8 mouse cellular contexts compared by ENCODE assay signal in the genomic region with DNA sequence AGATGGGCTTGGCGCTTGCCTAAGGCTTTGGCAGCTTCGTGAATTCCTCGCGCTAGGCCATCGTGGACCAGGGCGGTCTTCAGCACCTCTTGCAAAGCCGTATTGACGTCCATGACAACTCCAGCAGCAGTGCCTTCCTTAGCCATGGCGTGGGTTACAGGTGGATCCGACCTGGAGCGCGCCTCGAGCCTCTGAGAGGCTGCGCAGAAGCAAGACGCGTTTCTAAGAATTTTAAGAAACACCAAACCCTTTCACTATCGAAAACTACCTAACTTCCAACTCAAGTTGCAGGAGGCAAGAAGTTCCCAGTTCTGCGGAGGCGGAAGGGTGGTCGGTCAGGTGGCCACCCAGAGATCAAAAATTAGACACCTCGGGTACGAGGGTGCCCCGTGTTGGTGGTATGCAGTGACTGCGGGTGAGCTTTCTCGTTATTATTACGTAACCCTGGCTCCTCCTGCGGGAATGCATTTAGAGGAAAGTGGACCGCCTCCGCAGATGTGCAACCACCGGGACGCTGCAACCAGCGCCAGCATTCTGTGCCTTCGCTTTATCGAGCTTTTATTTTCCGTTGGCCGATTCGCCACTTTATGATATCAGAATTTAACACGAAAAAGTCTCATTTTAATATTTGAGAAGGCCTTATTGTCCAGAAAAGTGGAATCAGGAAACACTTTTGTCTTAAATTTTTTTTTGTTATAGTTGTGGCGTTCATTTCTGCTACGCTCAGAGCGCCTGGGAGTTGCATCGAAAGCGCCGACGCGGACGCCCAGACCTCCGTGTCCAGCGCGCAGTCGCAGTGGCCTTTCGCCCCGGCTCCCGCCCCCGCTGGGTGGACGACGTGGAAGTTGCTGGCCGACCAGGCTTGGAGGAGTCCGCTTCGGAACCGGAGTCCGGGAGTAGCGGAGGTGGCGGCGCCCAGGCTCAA. TPM values are rescaled to one million over a fixed set of nuclear protein-coding genes. Genes with fewer than 3 reads are reported as not detected.
A peak's percentile ranks its signal among the peaks of the same experiment; 100 is the strongest.
DNase-seq lines count a peak whose midpoint lies in the region; ATAC-seq and TF ChIP-seq lines count a peak whose summit lies in the region.

A gene (plus strand): TSS at position 288 of the 925 bp plus-strand sequence.

- TF ChIP-seq CTCF in liver, adult 2 months (IDR thresholded peaks at IDR 0.05; ENCODE audit: low read depth, low read length) = no peak

- no peaks in the 10 kb centered on the region for H3K36me3 ChIP-seq in heart, embryonic 11.5 days (ENCODE audit: control insufficient read depth, insufficient read depth, low read length)
- H3K36me3 ChIP-seq in kidney, embryonic 16.5 days (ENCODE audit: insufficient read depth, low read length) = 0 out of 2 replicates have a peak, but pooled peaks cover under 1% of the 10 kb centered on the region
- no peaks in the 10 kb centered on the region; the same call in 1 of the 2 replicates for H3K36me3 ChIP-seq in liver, adult 2 months (ENCODE audit: control insufficient read depth, insufficient read depth, low read length)
- peaks cover 4% of the 10 kb centered on the region for H3K36me3 ChIP-seq in myocyte (ENCODE audit: control insufficient read depth, insufficient read depth)
- no peaks in the 10 kb centered on the region; the same call in 1 of the 2 replicates for H3K36me3 ChIP-seq in splenic B cell, adult 2 months (ENCODE audit: control insufficient read depth, insufficient read depth, low read length, poor library complexity, severe bottlenecking)

- H3ac ChIP-seq in myocyte (ENCODE audit: control insufficient read depth, insufficient read length) = peak within 1 kb of the TSS; percentile 37

- H3K4me3 ChIP-seq in heart, embryonic 11.5 days (ENCODE audit: low read depth, low read length) = peak within 1 kb of the TSS; percentile 96
- peak within 1 kb of the TSS; percentile 68 for H3K4me3 ChIP-seq in kidney, embryonic 16.5 days (ENCODE audit: low read length)
- peak within 1 kb of the TSS; percentile 92 for H3K4me3 ChIP-seq in liver, adult 2 months (ENCODE audit: insufficient read depth, low read depth, low read length)
- H3K4me3 ChIP-seq in myocyte = peak within 1 kb of the TSS; percentile 88

- H3K9ac ChIP-seq in heart, embryonic 11.5 days (ENCODE audit: low read depth, low read length) = peak within 1 kb of the TSS; percentile 97
- H3K9ac ChIP-seq in kidney, embryonic 16.5 days (replicated peaks; ENCODE audit: low read length) = peak within 1 kb of the TSS; percentile 97
- H3K9ac ChIP-seq in liver, adult 2 months (ENCODE audit: low read depth, low read length) = peak within 1 kb of the TSS; percentile 96

- peak; percentile 60; the same call in 1 of the 2 replicates for TF ChIP-seq POLR2A in liver, adult 2 months (IDR thresholded peaks at IDR 0.05; ENCODE audit: extremely low read depth, insufficient read depth, low read length)
- TF ChIP-seq POLR2A in myocyte (IDR thresholded peaks at IDR 0.05; ENCODE audit: insufficient read length, low read depth) = peak; percentile 68

- under 1% methylated on average over 65 of the region's 65 CpGs for whole genome bisulfite sequencing in heart, embryonic 11.5 days (ENCODE audit: insufficient replicate concordance)
- under 1% methylated on average over 65 of the region's 65 CpGs for WGBS in kidney, embryonic 16.5 days
- under 1% methylated on average over 65 of the region's 65 CpGs for WGBS in liver, adult 2 months

- peak; percentile 91 for DNase-seq in B cell, adult 2 months
- DNase-seq in brain, adult 2 months (ENCODE audit: low read depth, low spot score) = peak; percentile 98
- peak; percentile 92 for DNase-seq in liver, adult 2 months (ENCODE audit: extremely low read depth, low read depth, low spot score)
- DNase-seq in splenic B cell, adult 2 months (ENCODE audit: low read depth, low spot score) = peak; percentile 91

- H3K79me2 ChIP-seq in liver, adult 2 months (ENCODE audit: control insufficient read depth, insufficient read depth, low read length) = peaks cover 14% of the 10 kb centered on the region; the same call in 1 of the 2 replicates
- peaks cover 44% of the 10 kb centered on the region for H3K79me2 ChIP-seq in myocyte (ENCODE audit: control insufficient read depth, insufficient read depth)

- peak within 1 kb of the TSS; percentile 71 for H3K27ac ChIP-seq in heart, embryonic 11.5 days (ENCODE audit: low read depth, low read length)
- H3K27ac ChIP-seq in kidney, embryonic 16.5 days (ENCODE audit: low read length) = peak within 1 kb of the TSS; percentile 94
- peak within 1 kb of the TSS; percentile 86 for H3K27ac ChIP-seq in liver, adult 2 months (replicated peaks; ENCODE audit: insufficient read depth, low read depth, low read length)

- no peaks in the 10 kb centered on the region for H3K4me1 ChIP-seq in heart, embryonic 11.5 days (ENCODE audit: control insufficient read depth, insufficient read depth, low read length)
- peaks cover 15% of the 10 kb centered on the region for H3K4me1 ChIP-seq in kidney, embryonic 16.5 days (ENCODE audit: insufficient read depth, low read length)
- peaks cover 4% of the 10 kb centered on the region for H3K4me1 ChIP-seq in liver, adult 2 months (ENCODE audit: control insufficient read depth, insufficient read depth, low read length)

- peak; percentile 89 for ATAC-seq in erythroblast, adult 5-6 weeks (replicated peaks; ENCODE audit: low FRiP score, poor library complexity, severe bottlenecking)
- peak; percentile 89 for ATAC-seq in heart, embryonic 11.5 days (replicated peaks; ENCODE audit: insufficient number of reproducible peaks, low FRiP score, low TSS enrichment)
- ATAC-seq in kidney, embryonic 16.5 days (ENCODE audit: low FRiP score, low TSS enrichment) = peak; percentile 97

- no peaks in the 10 kb centered on the region for H3K9me3 ChIP-seq in heart, embryonic 11.5 days (replicated peaks; ENCODE audit: control insufficient read depth, low read length)
- no peaks in the 10 kb centered on the region for H3K9me3 ChIP-seq in kidney, embryonic 16.5 days (ENCODE audit: low read length)

- H3K4me2 ChIP-seq in heart, embryonic 11.5 days = peak within 1 kb of the TSS; percentile 96
- peak within 1 kb of the TSS; percentile 81 for H3K4me2 ChIP-seq in kidney, embryonic 16.5 days (replicated peaks; ENCODE audit: low read depth, low read length)
- H3K4me2 ChIP-seq in myocyte (ENCODE audit: low read depth) = peak within 1 kb of the TSS; percentile 89

- H3K27me3 ChIP-seq in heart, embryonic 11.5 days (ENCODE audit: control insufficient read depth, insufficient read depth, low read length) = no peaks in the 10 kb centered on the region
- H3K27me3 ChIP-seq in kidney, embryonic 16.5 days (ENCODE audit: insufficient read depth, low read length) = no peaks in the 10 kb centered on the region
- H3K27me3 ChIP-seq in liver, adult 2 months (ENCODE audit: control insufficient read depth, insufficient read depth, low read length) = no peaks in the 10 kb centered on the region
- H3K27me3 ChIP-seq in myocyte (ENCODE audit: control insufficient read depth, insufficient read depth, insufficient read length) = no peaks in the 10 kb centered on the region
- H3K27me3 ChIP-seq in splenic B cell, adult 2 months (ENCODE audit: control insufficient read depth, insufficient read depth, low read length, poor library complexity, severe bottlenecking) = no peaks in the 10 kb centered on the region

TF ChIP-seq in myocyte, 11 proteins besides CTCF, POLR2A, EP300 and RAD21:
- TF ChIP-seq POLR2AphosphoS2 (IDR thresholded peaks at IDR 0.05; ENCODE audit: insufficient read length, low read depth) (peak; percentile 79), SRF (IDR thresholded peaks at IDR 0.05; ENCODE audit: control insufficient read depth, insufficient read length, low read depth) (no peak), USF1 (IDR thresholded peaks at IDR 0.05; ENCODE audit: low read depth) (no peak), E2F4 (IDR thresholded peaks at IDR 0.05; ENCODE audit: insufficient read depth) (peak; percentile 23), CEBPB (IDR thresholded peaks at IDR 0.05; ENCODE audit: insufficient read depth, poor library complexity, severe bottlenecking) (peak; percentile 85), MYOG (IDR thresholded peaks at IDR 0.05; ENCODE audit: control insufficient read depth in 1 of 3, insufficient read depth in 1 of 3, insufficient read length in 2 of 3, low read depth in 2 of 3) (no peak)

RNA-seq across cellular contexts. Expression of the gene that starts here (rescaled TPM):
- 19.4 and 22.9 TPM in 2 replicates for total RNA-seq in erythroblast, adult 5-6 weeks (2015; ENCODE audit: low replicate concordance)
- total RNA-seq in erythroblast, adult 5-6 weeks (2017; ENCODE audit: low replicate concordance) = 9.5 and 26.6 TPM in 2 replicates
- 141 and 149 TPM in 2 replicates for polyA plus RNA-seq in heart, embryonic 11.5 days (2014; fragmentation: Nextera tagmentation; extraction: Ambion mirVana)
- 197 and 206 TPM in 2 replicates for polyA plus RNA-seq in kidney, embryonic 16.5 days (2015; fragmentation: Nextera tagmentation; extraction: Ambion mirVana)
- total RNA-seq in liver, adult 2 months (2014; rRNA removed) = 84.9 and 98.1 TPM in 2 replicates
- polyA plus RNA-seq in liver, adult 2 months (2012; rRNA removed) = 30.3 and 31.7 TPM in 2 replicates
- polyA plus RNA-seq in myocyte (2012; fragmentation: generic; extraction: Trizol) = 69.5 TPM

Comparison
In these comparisons a context has a peak if more than half of its experiments do, and no peak if none do; other contexts are left out.
1. Peak in every context shown above with its lines: DNase-seq, ATAC-seq, H3K4me3 ChIP-seq and H3K27ac ChIP-seq.